Mouse (Mus musculus): ENCODE results near the gene Cdh8.
"Not testable (repeated sequence)": the region's sequence is repeated elsewhere in the genome, so short reads cannot be mapped to it uniquely, and the experiment has no call there.

DNA sequence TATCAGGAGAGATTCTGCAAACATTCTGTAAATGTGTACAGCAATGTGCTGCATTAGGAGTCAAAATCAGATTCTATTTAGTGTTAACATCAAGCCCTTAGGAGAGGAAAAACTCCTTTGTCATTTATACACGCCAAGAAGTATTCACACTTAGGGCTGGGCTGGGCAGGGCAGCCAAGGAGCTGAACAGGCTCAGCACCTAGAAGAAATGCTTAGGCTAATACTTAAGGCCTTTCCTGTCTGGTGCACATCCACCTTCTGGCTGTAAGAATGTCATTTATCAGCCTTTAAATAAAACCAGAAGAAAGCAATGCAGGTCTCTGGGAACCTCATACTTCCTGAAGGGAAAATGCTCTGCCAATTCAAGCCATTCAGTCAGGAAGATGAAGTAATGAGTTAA lies 271.5 kb downstream of the Cdh8 start:
- TF ChIP-seq FLI1 (IDR thresholded peaks at IDR 0.05; ENCODE audit: low read length); GATA1 (IDR thresholded peaks at IDR 0.05; ENCODE audit: borderline replicate concordance, low read length): not testable (repeated sequence)

All from megakaryocyte, embryonic 14.5 days (primary cell).